Mouse (Mus musculus): ENCODE data around the gene Map4k2. TPM values are rescaled to one million over a fixed set of nuclear protein-coding genes. Genes with fewer than 3 reads are reported as not detected.

The Map4k2 gene
- total RNA-seq, 2 experiments from 2014 or later, result 82.2 to 89.6 TPM

- DNase-seq (ENCODE audit: low spot score in 2 of 2), result no peak
These were observed 26.4 kb upstream of the Map4k2 start for GRCm38 (mm10) chr19:6314513-6314912.

- no peak for DNase-seq (ENCODE audit: low spot score in 2 of 2)
These were observed 25.4 kb upstream of the Map4k2 start for GRCm38 (mm10) chr19:6315573-6315972.

- no peak for DNase-seq (ENCODE audit: low spot score in 2 of 2)
These were observed 22.8 kb upstream of the Map4k2 start for GRCm38 (mm10) chr19:6318145-6318544.

GRCm38 (mm10) chr19:6321358-6321757, 19.6 kb upstream of the Map4k2 start:
- DNase-seq (ENCODE audit: low spot score in 2 of 2), result no peak

GRCm38 (mm10) chr19:6321786-6322621, 18.9 kb upstream of the Map4k2 start:
- DNase-seq (ENCODE audit: low spot score in 2 of 2), result no peak

DNA sequence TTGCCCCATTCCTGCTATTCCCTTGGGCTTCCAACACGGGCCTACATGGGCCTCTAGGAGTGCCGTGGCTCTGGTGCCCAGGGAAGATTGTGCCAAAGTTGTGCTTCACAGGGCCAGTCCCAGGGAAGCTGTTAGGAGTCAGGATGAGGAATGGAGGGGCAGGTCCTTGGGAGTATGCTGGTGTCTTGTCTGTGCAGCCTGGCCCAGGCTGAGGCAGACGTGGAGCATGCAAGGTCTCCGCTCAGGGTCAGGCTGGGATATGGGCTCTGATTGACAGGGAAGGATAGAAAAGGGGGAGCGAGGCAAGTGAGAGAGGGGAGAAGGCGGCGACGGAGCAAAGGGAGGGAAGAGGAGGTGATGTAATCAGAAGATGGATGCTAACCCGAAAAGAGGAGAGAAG, 16.2 kb upstream of the Map4k2 start:
- DNase-seq (ENCODE audit: low spot score in 2 of 2), result no peak

DNA sequence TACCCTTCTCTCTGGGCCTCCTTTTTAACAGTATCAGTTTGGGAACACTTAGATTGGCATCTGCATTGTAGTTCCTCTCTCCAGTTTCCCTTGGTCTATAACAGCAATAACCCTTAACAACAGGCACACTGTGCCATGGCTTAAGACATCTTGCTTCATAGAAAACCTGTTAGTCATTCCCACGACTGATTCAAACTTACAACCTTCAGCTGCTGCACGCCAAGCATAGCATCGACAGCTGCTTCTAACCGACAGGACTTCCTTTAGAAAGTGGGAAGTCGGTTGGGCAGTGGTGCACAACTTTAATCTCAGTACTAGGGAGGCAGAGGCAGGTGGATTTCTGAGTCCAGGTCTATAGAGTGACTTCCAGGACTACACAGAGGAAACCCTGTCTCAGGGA, 9.8 kb upstream of the Map4k2 start:
- DNase-seq (ENCODE audit: low spot score in 2 of 2), result no peak

DNA sequence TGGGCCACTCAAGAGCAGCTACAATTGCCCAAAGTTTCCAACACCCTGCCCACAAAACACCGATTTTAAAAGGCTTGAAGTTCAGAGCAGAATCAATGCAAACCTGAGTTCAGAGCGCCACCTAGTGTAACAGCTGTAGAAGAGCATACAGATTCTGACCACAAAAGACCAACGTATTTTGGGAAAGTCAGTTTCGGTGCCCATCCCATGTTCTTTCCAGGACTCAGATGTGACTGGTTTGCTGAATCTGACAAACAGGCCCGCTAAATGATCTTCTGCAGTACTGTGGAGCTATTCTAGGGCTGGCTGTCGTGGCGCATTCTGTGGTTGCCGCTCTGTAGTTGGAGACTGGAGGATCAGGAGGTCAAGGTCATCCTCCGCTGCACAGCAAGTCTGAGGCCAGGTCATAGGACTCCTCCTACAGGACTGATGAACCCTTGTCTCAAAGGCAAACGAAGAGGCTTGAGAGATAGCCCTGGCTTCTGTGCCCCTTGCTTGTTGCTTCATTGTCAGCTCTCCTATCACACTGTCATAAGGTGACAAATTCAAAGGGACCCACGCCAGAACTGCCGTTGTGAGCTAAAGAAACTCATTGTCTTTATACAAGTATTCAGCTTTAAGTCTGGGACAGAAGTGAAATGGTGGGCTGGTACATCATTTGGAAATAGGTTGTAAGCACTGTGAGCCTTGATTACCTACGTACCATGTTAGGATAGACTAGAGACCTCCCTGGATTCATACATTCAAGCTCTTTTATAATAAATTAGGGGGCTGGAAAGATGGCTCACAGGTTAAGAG, 9.0 kb upstream of the Map4k2 start:
- peak; percentile 53 to 61 for DNase-seq (ENCODE audit: low spot score in 2 of 2)

GRCm38 (mm10) chr19:6333761-6334595, 7.0 kb upstream of the Map4k2 start:
- DNase-seq (ENCODE audit: low spot score in 2 of 2), result no peak

DNA sequence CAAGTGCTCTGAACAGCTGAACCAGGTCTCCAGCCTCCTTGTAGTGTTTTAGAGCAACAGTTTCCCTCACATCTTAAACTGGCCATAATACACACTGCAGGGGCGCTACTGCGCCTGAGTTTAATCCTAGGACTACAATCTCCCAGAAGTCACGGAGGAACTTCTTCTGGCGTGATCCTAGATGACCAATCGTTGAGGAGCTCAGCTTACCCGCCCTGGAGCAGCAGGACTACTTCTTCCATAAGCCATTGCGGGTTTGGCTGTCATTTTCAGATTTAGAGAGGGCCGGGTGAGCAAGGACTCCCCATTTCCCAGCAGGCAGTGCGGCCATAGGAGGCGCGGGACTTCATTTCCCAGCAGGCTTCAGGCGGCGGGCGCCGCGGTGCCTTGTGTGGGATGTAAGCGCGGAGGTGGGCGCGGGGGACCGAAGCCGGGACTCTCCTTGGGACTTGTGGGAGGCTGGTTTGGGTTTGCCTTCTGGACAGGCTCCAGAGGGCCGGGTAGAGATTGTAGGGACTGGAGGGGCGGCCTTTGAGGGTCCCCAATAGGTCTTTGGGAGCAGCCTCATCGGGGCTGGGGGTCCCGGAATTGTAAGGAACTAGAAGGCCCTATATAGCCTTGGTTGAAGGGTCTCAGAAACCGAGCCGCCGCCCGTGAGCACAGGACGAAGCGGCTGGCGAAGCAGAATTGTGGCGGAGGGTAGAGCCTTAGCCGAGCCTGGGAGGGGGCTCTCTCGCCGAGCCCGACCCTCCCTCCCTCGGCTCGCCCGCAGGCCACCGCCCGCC, 6.1 kb upstream of the Map4k2 start, which contains the start of gene Men1:
Men1 (plus strand) TSS at position 307 of the 785 bp plus-strand sequence.
- peak; percentile 97 to 99 for DNase-seq (ENCODE audit: low spot score in 2 of 2)

DNA sequence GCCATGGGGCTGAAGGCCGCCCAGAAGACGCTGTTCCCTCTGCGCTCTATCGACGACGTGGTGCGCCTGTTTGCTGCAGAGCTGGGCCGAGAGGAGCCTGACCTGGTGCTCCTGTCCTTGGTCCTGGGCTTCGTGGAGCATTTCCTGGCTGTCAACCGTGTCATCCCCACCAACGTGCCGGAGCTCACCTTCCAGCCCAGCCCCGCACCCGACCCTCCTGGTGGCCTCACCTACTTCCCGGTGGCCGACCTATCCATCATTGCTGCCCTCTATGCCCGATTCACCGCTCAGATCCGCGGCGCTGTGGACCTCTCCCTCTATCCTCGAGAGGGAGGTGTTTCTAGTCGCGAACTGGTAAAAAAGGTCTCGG, 5.5 kb upstream of the Map4k2 start:
- no peak for DNase-seq (ENCODE audit: low spot score in 2 of 2)

DNA sequence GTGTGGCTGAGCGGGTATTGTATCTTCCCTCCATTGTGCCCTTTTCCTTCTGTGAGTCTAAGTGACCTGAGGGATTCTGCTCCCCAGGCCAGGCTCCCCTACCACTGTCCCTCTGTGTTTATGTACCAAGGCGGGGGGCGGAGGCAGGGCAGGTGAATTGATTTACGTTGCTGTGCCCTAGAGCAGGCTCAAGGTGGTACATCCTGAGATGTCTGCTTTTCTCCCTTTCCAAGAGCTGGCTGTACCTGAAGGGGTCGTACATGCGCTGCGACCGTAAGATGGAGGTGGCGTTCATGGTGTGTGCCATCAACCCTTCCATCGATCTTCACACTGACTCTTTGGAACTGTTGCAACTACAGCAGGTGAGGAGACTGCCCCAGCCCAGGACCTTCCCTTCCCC, 4.0 kb upstream of the Map4k2 start:
- no peak for DNase-seq (ENCODE audit: low spot score in 2 of 2)

DNA sequence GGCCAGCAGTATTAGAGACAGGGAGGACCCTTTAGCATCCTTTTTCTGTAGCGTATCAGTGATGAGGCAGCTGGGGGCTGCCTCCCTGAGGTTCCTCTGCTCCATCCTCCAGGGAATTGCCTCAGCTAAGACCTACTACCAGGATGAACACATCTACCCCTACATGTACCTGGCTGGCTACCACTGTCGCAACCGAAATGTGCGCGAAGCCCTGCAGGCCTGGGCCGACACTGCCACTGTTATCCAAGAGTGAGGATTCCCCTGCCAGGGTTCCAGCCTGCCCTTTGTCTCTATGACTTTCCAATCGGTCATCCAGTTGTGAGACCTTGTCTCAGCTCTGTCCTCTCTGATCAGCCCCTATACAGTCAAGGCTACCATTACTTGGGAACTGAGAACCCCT, 2.8 kb upstream of the Map4k2 start:
- no peak for DNase-seq (ENCODE audit: low spot score in 2 of 2)

DNA sequence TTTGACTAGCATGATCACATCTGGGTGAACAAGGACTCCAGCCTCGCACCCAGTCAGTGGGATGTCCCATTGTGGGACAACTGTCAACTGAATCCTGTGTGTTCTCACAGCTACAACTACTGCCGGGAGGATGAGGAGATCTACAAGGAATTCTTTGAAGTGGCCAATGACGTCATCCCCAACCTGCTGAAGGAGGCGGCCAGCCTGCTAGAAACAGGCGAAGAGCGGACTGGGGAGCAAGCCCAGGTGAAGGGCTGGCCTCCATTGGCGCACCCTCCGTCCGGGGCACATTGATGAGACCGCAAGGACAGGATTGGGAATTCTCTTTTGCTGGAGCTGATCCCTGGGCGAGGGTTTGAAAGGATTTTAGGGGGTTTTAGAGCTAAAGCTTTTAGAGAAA, 2.2 kb upstream of the Map4k2 start:
- DNase-seq (ENCODE audit: low spot score in 2 of 2), result no peak

- DNase-seq (ENCODE audit: low spot score in 2 of 2), result no peak
These were observed 1.7 kb upstream of the Map4k2 start for GRCm38 (mm10) chr19:6339191-6339590.

GRCm38 (mm10) chr19:6339890-6340504, 938 bp upstream of the Map4k2 start:
- no peak for DNase-seq (ENCODE audit: low spot score in 2 of 2)

GRCm38 (mm10) chr19:6341453-6342077, 630 bp downstream of the Map4k2 start:
- DNase-seq (ENCODE audit: low spot score in 2 of 2), result no peak

DNA sequence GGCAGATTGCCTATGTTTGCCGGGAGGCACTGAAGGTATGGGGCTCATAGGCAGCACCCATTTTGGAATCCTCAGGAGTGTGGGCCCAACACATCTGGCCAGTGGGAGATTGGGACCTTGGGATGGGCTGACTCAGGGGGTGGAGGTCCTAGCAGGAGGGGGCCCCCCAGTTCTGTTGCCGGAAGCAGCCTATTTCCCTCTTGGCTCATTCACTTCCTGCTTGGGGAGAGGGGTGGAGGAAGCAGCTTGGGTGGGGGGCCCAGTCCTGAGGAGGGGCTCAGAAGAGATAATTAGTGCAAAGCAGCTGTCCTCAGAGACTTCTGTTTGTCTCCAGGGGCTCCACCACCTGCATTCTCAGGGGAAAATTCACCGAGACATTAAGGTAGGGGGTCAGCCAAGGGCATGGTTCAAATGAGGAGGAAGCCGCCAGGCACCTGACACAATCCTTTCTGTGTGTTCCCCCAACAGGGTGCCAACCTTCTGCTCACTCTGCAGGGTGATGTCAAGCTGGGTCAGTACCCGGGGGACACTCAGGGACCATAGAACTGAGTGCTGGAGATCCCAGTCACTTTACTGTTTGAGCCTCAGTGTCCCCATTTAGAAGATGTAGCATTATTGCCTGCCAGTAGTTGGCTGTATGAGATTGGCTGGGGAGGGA, 1.5 kb downstream of the Map4k2 start:
- DNase-seq (ENCODE audit: low spot score in 2 of 2), result no peak
